In genomic region chr2:104098529-104099230, GRCm38 (mm10) we compare ENCODE assay signal across 14 mouse cellular contexts. TPM values are rescaled to one million over a fixed set of nuclear protein-coding genes. Genes with fewer than 3 reads are reported as not detected.
DNase-seq lines count a peak whose midpoint lies in the region; ATAC-seq and TF ChIP-seq lines count a peak whose summit lies in the region.
"Had no signal": no experiment of that assay in that cellular context is flagged by ENCODE, and none has a peak within 500 bp of the region (broad histone marks: within the 10 kb centered on the region; RNA-seq: fewer than 3 reads in every experiment).

No protein-coding gene starts in this region.

- no peak overlapping the region for H3K9ac ChIP-seq in lung, embryonic 14.5 days
- no peak overlapping the region for H3K9ac ChIP-seq in stomach, embryonic 15.5 days
- H3K9ac ChIP-seq: hindbrain, embryonic 13.5 days; midbrain, embryonic 13.5 days had no signal

- H3K4me3 ChIP-seq in lung, embryonic 14.5 days (ENCODE audit: low read depth, low read length), result no peak overlapping the region
- no peak overlapping the region for H3K4me3 ChIP-seq in stomach, embryonic 15.5 days (replicated peaks)
- H3K4me3 ChIP-seq: hindbrain, embryonic 13.5 days; limb, embryonic 10.5 days; midbrain, embryonic 13.5 days had no signal

- peak overlapping the region; percentile 36; the same call in 1 of the 2 replicates for H3K27ac ChIP-seq in lung, embryonic 14.5 days (ENCODE audit: low read depth)
- H3K27ac ChIP-seq in stomach, embryonic 15.5 days, result no peak overlapping the region
- H3K27ac ChIP-seq: hindbrain, embryonic 13.5 days; limb, embryonic 10.5 days; midbrain, embryonic 13.5 days had no signal

- no peaks in the 10 kb centered on the region for H3K27me3 ChIP-seq in lung, embryonic 14.5 days (ENCODE audit: insufficient read depth, low read length)
- H3K27me3 ChIP-seq in stomach, embryonic 15.5 days (replicated peaks), result no peaks in the 10 kb centered on the region
- H3K27me3 ChIP-seq: hindbrain, embryonic 13.5 days; midbrain, embryonic 13.5 days had no signal

- no peak; the same call in 1 of the 2 replicates for ATAC-seq in lung, embryonic 14.5 days (ENCODE audit: insufficient read depth)
- peak; percentile 79 for ATAC-seq in stomach, embryonic 15.5 days (ENCODE audit: insufficient read depth, low FRiP score, low read depth)
- ATAC-seq: forebrain, embryonic 16.5 days; midbrain, embryonic 13.5 days had no signal

- DNase-seq in lung, embryonic 14.5 days, result no peak
- DNase-seq in lung, postnatal 10 days, result no peak
- DNase-seq in R1 (ENCODE audit: low read depth, low spot score), result peak; percentile 76
- DNase-seq in liver, result peak; percentile 76
- DNase-seq in frontal cortex, adult 2 months (ENCODE audit: extremely low spot score in 1 of 2, low spot score in 1 of 2), result no peak
- no peak for DNase-seq in testis, postnatal 10 days (ENCODE audit: low spot score)
- no peak for DNase-seq in adrenal gland, adult 8-10 months
- DNase-seq: kidney, postnatal 4 days had no signal

- H3K4me2 ChIP-seq in lung, embryonic 14.5 days, result peak overlapping the region; percentile 5; the same call in 1 of the 2 replicates
- no peak overlapping the region for H3K4me2 ChIP-seq in stomach, embryonic 15.5 days
- H3K4me2 ChIP-seq: hindbrain, embryonic 13.5 days; midbrain, embryonic 13.5 days had no signal

- no peak for TF ChIP-seq CTCF in lung, embryonic 14.5 days (IDR thresholded peaks at IDR 0.05; ENCODE audit: low read depth)

- 10% methylated on average over 3 of the region's 3 CpGs for WGBS in lung, embryonic 14.5 days
- WGBS in stomach, embryonic 15.5 days, result 26% methylated on average over 3 of the region's 3 CpGs

- no peaks in the 10 kb centered on the region for H3K36me3 ChIP-seq in lung, embryonic 14.5 days (ENCODE audit: insufficient read depth)
- H3K36me3 ChIP-seq in stomach, embryonic 15.5 days, result no peaks in the 10 kb centered on the region
- H3K36me3 ChIP-seq: hindbrain, embryonic 13.5 days; limb, embryonic 10.5 days; midbrain, embryonic 13.5 days had no signal

- H3K9me3 ChIP-seq in lung, embryonic 14.5 days (ENCODE audit: low read depth, low read length), result no peaks in the 10 kb centered on the region
- H3K9me3 ChIP-seq in stomach, embryonic 15.5 days, result no peaks in the 10 kb centered on the region
- H3K9me3 ChIP-seq: hindbrain, embryonic 13.5 days; limb, embryonic 10.5 days; midbrain, embryonic 13.5 days had no signal

- H3K4me1 ChIP-seq in lung, embryonic 14.5 days (ENCODE audit: insufficient read depth), result 0 out of 2 replicates have a peak, but pooled peaks cover 6% of the 10 kb centered on the region
- peaks cover 8% of the 10 kb centered on the region; the same call in 1 of the 2 replicates for H3K4me1 ChIP-seq in stomach, embryonic 15.5 days

RNA-seq across cellular contexts. Expression of gene Cd59a, which starts 3.1 kb away (rescaled TPM):
- polyA plus RNA-seq in lung, embryonic 14.5 days (2014; fragmentation: Nextera tagmentation; extraction: Ambion mirVana), result 17.8 and 18.4 TPM in 2 replicates
- polyA plus RNA-seq in stomach, embryonic 15.5 days (2015; fragmentation: Nextera tagmentation; extraction: Ambion mirVana), result 31.2 and 33.4 TPM in 2 replicates
- 17.8 and 19.5 TPM in 2 replicates for polyA plus RNA-seq in frontal cortex, adult 2 months (2012; rRNA removed)
- total RNA-seq in adrenal gland, adult 8-10 months (2022), result 100 to 1,000 TPM in 2 of 4 experiments, 10 to 100 TPM in 2; 91.8 to 151 (median 104) TPM

RNA-seq across cellular contexts. Expression of gene A930018P22Rik, which starts 23.9 kb away (rescaled TPM):
- not detected in 2 replicates for polyA plus RNA-seq in lung, embryonic 14.5 days (2014; fragmentation: Nextera tagmentation; extraction: Ambion mirVana)
- 0.17 and 0.22 TPM in 2 replicates for polyA plus RNA-seq in stomach, embryonic 15.5 days (2015; fragmentation: Nextera tagmentation; extraction: Ambion mirVana)
- 0.12 and 0.27 TPM in 2 replicates for polyA plus RNA-seq in frontal cortex, adult 2 months (2012; rRNA removed)
- total RNA-seq in adrenal gland, adult 8-10 months (2022), result 1 to 10 TPM in 1 of 4 experiments, under 1 TPM in 3; 0.48 to 1.9 (median 0.78) TPM
- polyA plus RNA-seq: brain, embryonic 14.5 days; forebrain, embryonic 16.5 days; hindbrain, embryonic 13.5 days; limb, embryonic 10.5 days; midbrain, embryonic 13.5 days had no signal

RNA-seq across cellular contexts. Expression of gene Cd59b, which starts 29.0 kb away (rescaled TPM):
- polyA plus RNA-seq in lung, embryonic 14.5 days (2014; fragmentation: Nextera tagmentation; extraction: Ambion mirVana), result 2.8 and 4.5 TPM in 2 replicates
- 5.0 and 6.8 TPM in 2 replicates for polyA plus RNA-seq in stomach, embryonic 15.5 days (2015; fragmentation: Nextera tagmentation; extraction: Ambion mirVana)
- 4.0 and 6.1 TPM in 2 replicates for polyA plus RNA-seq in frontal cortex, adult 2 months (2012; rRNA removed)
- 10 to 100 TPM; 10.7 to 13.2 (median 11.5) TPM for total RNA-seq in adrenal gland, adult 8-10 months (2022)

RNA-seq across cellular contexts. Expression of gene Gm10799, which starts 30.3 kb away (rescaled TPM):
- not detected in 2 replicates for polyA plus RNA-seq in lung, embryonic 14.5 days (2014; fragmentation: Nextera tagmentation; extraction: Ambion mirVana)
- polyA plus RNA-seq in stomach, embryonic 15.5 days (2015; fragmentation: Nextera tagmentation; extraction: Ambion mirVana), result not detected in 2 replicates
- polyA plus RNA-seq in frontal cortex, adult 2 months (2012; rRNA removed), result not detected in 2 replicates
- total RNA-seq in adrenal gland, adult 8-10 months (2022), result not detected
- polyA plus RNA-seq: brain, embryonic 14.5 days; forebrain, embryonic 16.5 days; hindbrain, embryonic 13.5 days; limb, embryonic 10.5 days; midbrain, embryonic 13.5 days had no signal

RNA-seq across cellular contexts. Expression of gene Gm10912, which starts 33.1 kb away (rescaled TPM):
- not detected in 2 replicates for polyA plus RNA-seq in lung, embryonic 14.5 days (2014; fragmentation: Nextera tagmentation; extraction: Ambion mirVana)
- polyA plus RNA-seq in stomach, embryonic 15.5 days (2015; fragmentation: Nextera tagmentation; extraction: Ambion mirVana), result 0.10 TPM in 1 of 2 replicates, not detected in the other
- 0.38 and 0.46 TPM in 2 replicates for polyA plus RNA-seq in frontal cortex, adult 2 months (2012; rRNA removed)
- total RNA-seq in adrenal gland, adult 8-10 months (2022), result under 1 TPM; 0.30 to 0.68 (median 0.64) TPM
- polyA plus RNA-seq: forebrain, embryonic 16.5 days; hindbrain, embryonic 13.5 days; limb, embryonic 10.5 days; midbrain, embryonic 13.5 days had no signal

Comparison
In these comparisons a context has a peak if more than half of its experiments do, and no peak if none do; other contexts are left out.
1. DNase-seq: peak in R1 (single experiment) and liver (single experiment); none in lung, embryonic 14.5 days (single experiment), lung, postnatal 10 days (single experiment), frontal cortex, adult 2 months (0 of 2), testis, postnatal 10 days (single experiment) and adrenal gland, adult 8-10 months (single experiment).